Mouse (Mus musculus) granulocyte monocyte progenitor cell, adult 5-6 weeks (primary cell): ENCODE results near the gene Hnrnpd. TPM values are rescaled to one million over a fixed set of nuclear protein-coding genes. Genes with fewer than 3 reads are reported as not detected.

ENCODE experiments used
- ATAC-seq: replicated peaks from 2 replicates; pipeline ENCODE4 v1.8.0; 2016; ENCODE audit warnings: mild to moderate bottlenecking, moderate TSS enrichment, inconsistent platforms; ENCODE audit not compliant: poor library complexity, severe bottlenecking
- total RNA-seq, 2 experiments: library from RNA; stranded (forward) in 1 of 2; stranded (reverse) in 1 of 2; fragments of 200-712, 200-1000 nt in 1 of 2; fragments of >200 nt in 1 of 2; fragmentation: Nextera tagmentation in 1 of 2; gene quantifications; 2 replicates each; pipeline ENCODE4 v1.2.3; 2014 to 2017

The Hnrnpd gene
- total RNA-seq (2014; fragmentation: Nextera tagmentation) (367 and 418 TPM in 2 replicates), total RNA-seq (2017) (145 and 149 TPM in 2 replicates)

DNA sequence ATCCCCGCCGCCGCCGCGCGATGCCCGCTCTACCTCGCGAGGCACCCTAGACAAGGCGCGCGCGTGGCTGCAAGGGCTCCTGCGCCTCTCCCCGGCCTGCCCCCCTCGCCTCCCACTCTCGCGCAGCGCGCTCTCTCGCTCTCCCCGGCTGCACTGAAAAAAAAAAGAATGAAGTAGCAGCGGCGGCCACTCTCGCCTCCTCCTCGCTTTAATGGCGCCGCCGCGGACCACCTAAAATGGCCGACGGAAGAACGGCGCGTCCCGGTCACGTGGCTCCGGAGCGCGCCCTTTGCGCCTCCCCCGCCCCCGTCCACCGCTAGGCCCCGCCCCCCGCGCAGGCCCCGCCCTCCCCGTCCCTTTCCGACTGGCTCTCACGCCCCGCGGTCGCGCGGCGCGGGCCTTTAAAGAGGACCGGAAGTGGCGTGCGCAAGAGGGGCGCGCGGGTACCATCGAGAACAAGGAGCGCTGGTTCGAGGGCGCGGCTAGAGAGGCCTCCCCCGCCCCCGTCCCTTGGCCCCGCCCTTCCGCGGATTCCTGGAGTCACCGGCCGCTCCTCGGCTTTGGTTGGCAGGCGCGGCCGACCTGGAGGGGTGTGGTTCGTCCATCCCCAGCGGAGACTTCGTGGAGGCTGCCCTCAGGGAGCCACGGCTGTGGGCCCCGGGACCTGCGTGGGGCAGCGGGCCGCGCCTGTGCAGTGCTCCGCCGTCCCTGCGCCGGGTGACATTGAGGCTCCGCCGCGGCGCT, at the start of gene Hnrnpd, which contains the start of gene 4930524J08Rik:
TSS of gene Hnrnpd (minus strand) at position 240 of the 744 bp plus-strand sequence.
TSS of gene 4930524J08Rik (plus strand) at position 363 of the 744 bp plus-strand sequence.
- peak; percentile 73 for ATAC-seq

DNA sequence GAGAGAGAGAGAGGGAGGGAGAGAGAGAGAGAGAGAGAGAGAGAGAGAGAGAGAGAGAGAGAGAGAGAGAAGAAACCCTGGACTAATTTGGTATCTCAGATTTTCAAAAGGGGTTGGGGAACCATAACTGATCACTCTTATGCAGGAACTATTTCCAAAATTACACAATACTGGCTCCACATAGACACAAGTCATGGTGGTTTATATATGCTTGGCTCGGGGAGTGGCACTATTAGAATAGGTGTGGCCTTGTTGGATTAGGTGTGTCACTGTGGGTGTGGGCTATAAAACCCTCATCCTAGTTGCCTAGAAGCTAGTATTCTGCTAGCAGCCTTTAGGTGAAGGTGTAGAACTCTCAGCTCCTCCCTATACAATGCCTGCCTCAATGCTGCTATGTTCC, 46.1 kb upstream of the Hnrnpd start:
- ATAC-seq: peak; percentile 68

DNA sequence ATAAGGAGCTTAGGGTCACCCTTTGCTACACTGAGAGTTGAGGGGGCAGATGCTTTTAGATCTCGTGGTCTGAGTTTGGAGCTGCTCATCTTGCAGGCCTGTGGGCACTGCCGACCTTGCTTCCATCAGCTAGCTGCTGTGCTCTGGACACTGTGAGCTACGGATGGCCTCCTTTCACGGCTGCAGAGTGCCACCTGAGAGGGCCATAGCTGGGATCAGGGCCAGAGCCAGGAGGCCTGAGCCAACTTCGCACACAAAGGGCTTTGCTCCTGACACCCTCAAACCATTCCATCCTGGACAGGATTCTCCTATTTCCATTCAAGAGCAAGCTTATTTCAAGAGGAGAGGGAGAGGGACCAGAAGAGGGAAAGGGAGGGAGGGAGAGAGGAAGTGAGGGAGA, 45.7 kb upstream of the Hnrnpd start:
- no peak for ATAC-seq

DNA sequence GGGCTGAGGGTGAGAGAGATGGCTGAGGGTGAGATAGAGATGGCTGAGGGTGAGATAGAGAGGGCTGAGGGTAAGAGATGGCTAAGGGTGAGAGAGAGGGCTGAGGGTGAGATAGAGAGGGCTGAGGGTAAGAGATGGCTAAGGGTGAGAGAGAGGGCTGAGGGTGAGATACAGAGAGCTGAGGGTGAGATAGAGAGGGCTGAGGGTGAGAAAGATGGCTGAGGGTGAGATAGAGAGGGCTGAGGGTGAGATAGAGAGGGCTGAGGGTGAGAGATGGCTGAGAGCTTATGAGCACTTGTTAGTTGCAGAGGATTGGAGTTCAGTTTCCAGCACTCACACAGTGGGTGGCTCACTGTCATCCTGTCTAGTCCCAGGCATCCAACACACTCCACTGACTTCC, 41.4 kb upstream of the Hnrnpd start:
- no peak for ATAC-seq

DNA sequence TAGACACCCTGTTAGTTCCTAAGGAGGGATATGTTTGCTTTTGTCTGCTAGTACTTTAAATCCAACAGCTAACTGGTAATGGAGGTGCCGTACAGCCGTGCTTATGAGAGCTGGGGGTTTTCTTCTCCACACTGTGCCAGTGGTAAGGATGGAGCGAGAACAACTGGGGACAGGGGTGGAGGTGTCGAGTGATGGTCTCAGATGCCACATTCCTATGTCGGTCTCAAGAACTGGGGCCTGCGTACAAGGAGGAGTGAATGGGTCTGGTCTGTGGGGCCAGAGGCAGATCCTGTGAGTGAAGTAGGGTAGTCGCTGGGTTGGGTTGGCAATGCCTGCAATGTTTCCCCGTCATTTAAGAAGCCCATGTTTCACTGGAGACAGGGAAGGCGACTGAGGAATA, 33.9 kb upstream of the Hnrnpd start:
- no peak for ATAC-seq

DNA sequence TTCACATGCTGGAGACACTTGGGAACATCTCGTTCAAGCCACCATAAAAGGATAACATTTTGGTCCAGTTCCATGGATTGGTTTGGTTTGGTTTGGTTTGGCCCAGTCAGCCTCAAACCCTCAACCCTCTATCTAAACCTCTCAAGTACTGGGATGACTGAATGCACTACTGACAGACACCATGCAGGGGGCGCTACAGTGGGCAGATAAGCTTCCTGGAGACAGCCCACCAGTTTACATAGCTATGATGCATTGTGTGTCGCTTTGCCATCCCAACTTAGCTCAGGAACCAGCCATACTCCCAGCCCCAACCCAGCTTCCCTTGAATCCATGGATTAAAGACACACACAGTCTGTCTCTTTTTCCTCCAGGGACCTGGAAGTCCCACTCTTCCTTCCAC, 29.7 kb upstream of the Hnrnpd start:
- ATAC-seq: no peak

DNA sequence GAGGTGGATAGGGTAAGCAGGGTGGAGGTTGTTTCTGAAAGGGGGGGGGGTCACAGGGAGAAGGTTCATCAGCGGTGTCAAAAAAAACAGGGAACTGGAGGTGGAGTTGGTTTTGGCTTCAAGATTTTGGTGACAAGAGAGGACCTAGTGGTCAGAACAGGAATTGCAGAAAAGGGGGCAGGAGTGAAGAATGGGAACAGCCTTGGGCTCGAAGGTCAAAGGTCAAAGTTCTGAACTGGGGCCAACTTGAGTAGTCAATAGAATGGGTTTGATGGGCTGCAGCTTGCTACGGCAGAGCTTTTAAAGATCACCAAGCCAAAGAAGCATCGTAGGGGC, 28.3 kb upstream of the Hnrnpd start:
- ATAC-seq: peak; percentile 33; the same call in 1 of the 2 replicates

DNA sequence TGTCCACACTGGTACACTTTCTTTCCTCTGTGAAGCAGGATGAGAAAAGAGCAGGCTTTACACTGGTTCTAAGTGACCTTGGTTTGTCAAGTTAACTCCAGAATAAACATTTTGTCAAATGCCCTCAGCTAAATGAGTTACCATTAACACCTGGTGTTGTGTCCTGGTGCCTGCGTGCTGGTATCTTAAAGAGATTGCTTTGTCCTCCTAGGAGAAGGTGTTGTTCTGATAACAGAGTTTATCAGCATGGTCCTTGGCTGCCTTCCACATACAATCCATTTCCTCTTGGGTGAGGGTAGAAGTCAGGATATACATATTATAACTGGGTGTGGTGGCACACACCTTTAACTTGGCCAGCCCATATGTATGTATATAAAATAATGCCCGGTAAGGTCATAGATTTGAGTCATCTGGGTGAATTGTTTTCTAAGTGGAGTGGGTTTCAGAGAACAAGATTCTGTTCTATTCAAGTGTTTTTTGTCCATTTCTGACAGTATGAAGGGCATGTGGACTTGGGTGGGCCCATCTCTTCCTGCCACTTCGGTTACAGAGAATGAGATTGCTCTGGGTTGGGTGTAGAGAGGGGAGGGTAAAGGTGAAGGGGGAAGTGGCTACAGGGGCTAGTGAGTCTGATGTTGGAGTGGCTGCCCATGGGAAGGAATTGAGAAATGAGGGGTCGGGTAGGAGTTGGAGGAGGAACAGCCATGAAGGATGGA, 27.7 kb upstream of the Hnrnpd start:
- no peak for ATAC-seq

DNA sequence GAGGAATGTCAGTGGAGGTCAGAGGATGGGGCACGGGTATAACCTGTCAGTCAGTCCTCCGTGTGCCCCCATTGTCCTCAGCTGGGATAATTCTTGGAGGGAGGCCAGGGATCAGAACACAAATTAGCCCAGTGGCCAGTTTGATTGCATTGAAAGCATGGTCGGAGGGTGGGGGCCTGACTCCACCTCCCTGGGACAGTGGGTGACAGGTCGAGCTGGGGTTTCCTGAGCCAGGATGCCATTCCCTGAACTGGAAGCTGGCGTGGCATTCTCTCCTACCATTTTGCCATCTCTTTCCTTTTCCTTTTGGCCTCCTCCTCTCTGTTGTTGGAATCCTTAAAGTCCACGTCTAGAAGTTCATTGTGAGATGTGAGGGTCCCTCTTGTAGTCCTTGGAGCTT, 27.2 kb upstream of the Hnrnpd start:
- ATAC-seq: no peak

DNA sequence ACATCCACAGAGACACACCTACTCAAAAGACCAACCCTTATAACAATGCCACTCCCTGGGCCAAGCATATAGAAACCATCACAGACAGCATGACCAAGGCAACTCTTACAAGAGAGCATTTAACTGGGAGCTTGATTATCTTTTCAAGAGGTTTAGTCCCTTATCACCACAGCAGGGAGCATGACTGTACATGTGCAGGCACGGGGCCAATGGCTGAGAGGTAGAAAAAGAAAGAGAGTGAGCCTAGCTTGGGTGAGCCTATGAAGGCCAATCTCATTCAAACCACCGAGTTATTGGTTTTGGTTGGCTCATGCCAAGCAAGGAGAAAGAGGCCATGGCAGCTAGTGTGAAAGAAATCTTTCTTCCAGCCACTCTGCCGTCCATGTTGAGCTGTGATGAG, 26.7 kb upstream of the Hnrnpd start:
- no peak for ATAC-seq

DNA sequence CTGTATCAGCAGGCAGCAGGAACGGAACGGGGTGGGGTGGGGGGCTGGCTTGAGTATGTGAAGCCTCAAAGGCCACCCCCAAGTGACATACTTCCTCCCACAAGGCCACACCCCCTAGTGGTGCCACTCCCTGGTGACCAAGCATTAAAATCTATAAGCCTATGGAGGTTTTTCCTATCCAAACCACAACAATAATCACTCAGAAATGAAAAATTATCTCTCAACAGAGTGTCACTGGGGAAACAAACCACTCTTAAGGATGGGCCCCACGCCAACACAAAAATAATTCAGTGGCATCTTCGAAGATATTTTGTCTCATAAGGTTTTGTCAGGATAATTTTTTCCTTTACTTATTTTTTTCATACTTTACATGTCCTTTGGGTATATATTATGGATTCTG, 25.2 kb upstream of the Hnrnpd start:
- no peak; the same call in 1 of the 2 replicates for ATAC-seq

DNA sequence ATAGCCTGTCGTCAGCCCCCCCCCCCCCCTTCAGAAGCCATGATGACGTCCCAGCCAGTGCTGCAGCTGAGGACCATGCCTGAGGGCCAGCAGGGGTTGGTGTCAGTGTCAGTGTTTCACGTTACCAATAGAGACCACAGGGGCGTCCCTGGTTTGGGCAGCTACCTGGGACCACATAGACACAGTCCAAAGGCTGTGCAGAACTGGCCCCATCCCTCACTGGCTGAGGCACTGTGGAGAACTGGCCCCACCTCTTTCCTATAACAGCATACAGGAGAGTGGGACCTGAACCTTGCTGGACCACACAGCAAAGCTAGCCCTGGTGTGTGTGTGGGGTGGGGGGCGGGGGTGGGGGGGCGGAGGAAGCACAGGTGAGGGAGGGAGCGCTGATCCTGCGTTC, 21.8 kb upstream of the Hnrnpd start:
- ATAC-seq: no peak

DNA sequence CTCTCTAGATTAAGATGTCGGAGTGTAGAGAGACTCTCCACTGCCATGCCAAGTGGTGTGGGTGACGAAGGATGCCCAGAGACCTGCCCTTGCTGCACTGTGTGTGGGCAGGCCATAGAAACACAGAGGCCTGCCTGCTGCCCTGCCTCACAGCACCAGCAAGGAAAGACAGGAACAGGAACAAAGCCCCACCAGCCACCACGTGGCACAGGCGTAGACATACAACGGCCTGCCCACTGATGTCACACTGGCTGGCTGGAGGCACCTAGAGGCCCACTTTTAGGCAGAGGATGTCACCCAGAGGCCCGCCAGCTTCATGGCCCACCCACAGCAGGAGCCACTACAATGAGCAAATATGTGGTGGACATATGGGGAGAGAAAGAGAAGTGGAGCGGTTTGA, 21.3 kb upstream of the Hnrnpd start:
- peak; percentile 82 for ATAC-seq

DNA sequence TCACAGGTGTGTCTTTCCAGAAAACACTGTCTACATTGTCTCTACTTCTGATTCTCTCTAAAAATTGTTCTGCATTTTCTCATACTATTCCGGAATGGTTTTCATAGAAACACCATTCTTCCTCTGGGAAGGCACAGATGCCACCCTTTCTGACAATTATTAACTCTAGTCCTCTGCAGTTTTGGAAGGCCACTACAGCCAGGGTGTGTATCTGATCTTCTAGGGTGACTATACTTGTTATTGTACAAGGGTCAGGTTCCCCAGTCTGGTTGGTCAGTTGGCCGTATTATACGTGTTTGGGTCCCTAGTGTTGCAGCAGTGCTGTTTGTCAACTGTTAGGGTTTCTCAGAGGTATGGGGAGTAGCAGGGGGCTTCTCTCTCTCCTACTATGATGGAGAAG, 15.9 kb upstream of the Hnrnpd start:
- no peak for ATAC-seq

DNA sequence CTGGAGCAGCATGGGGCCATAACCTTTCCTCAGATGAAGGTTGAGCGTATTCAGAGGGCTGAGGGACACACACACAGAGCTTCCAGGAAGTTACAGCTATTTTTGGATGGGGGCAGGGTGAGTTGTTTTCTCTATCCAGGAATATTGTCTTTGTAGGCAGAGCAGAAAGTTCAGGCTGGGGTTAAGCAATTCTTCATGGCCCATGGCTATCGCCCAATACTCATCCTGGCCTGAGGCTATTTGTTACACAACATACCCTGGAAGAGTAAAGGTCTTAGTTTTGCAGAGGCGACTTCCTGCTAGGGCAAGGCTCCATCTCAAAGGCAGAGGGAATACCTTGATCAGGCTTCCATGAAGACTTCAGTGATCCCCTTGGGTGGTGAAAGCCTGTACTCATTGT, 15.4 kb upstream of the Hnrnpd start:
- no peak for ATAC-seq

DNA sequence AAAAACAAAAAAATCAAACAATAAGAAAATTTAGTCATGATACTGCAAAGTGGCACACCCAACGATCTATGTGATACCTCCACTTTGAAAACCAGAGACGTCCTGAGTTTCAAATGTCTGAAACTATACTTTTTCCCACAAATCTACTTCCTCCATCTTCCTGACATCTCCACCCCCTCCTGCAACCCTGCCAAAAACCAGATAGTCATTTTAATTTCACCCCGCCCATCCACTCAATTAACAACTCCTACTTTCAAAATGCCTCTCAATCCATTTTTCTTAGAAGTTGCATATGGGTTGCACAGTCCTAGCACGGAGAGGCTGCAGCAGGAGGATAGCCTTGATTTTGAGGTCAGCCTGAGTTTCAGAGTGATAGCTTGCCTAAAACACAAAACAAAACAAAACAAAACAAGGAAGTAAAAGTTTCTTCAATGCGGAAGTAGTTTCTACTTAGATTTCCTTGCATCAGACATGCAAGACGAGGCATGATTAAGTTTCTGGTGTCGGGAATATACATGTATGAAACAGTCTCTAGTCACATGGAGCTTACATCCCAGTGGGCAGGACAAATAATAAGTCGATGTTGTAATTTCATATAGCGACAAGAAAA, 4.8 kb upstream of the Hnrnpd start:
- peak; percentile 64 for ATAC-seq

DNA sequence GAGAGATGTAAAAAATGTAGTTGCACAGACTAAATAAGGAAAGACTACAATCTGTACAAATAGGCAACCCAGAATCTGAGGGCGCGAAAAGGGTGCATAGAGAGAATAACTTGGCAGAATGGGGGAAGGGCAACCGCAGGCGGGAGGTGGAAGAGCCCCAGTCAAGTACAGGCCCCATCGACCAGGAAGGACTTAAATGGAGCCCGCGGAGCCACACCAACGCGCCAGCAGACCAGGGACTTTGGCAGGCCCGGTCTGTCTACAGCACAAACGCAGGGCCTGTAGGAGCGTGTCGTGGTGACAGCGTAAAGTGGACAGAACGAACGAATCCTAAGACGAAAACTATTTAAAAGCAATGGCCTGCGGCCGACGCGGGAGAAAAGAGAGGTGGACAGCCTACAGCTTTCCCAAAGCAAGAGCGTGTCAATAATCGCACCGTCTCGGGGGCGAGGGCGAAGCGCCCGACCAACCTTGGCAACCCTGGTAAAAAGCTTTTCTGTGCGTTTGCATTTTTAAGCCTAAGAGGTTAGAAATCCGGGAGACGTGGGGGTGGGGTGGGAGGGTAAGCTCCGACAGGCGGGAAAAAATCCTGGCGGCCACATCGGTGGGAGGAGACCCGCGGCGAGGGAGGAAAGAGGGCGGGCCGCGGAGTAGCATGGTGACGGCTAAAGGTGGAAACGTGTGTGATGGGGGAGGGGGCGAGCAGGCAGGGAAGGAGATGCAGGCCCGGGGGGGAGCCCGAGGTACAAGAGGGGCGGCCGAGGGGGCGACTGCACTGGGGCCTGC, 1.0 kb downstream of the Hnrnpd start:
- peak; percentile 65 for ATAC-seq

DNA sequence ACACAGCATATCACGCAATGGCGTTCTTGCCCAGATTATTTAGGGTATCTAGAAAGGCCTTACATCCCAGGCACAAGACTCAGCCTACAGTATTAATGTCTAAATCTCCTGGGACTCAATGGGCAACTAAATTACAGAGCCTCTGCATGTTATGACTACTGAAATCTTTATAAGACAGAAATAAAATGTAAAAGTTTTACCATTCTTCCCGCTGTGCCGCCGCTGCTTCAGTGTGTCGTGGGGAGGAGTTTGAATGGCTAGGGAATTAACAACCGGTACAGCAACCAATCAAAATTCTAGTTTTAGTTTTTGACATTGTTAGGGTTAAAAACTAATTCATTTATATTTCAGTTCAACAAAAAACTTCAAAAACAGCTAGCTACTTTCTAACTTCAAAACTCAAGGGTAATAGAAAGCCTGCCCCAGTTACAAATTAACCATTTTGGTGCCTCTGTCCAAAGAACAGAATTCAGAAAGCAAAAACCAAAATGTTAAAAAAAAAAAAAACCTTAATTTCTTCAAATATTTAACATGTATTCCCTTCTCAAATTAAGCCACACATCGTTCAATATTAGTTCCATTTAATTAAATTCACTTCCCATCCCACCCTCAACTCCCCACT, 2.3 kb downstream of the Hnrnpd start:
- ATAC-seq: no peak

DNA sequence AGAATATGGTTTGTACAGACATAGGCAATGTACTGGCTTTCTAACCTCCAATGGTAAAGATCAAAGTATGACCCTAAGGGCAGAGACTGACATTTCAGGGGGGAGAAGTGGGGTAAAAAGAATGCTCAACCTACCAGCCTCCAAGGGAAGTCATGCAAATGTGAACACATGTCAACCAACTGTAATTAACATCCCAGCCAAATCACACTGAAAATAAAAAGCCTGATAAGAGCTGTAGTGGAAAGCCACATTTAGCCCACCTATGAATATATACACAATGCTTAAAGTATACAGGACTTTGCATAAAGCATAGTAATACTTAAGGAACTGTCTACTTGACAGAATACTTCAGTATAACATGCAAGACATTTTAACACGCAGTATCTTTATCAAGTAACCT, 3.0 kb downstream of the Hnrnpd start:
- no peak for ATAC-seq

DNA sequence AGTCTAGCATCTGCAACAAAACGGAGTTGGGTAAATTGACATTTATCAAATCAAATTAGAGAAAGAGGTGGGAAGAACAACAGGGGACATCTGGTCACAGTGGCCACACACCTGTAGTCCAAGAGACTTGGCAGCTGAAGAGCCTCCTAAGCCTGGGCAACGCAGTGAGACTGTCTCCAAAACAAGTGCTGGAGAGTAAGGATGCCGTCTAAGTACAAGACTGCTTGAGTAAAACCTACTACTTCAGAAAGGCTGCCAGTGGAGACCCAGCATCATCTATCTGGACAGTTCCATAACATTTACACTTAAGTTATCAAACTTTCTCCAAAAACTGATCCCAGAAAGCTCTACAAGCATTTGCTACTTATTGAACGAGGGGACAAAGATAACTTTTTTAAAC, 3.7 kb downstream of the Hnrnpd start:
- ATAC-seq: no peak
